Mouse (Mus musculus): ENCODE measurements around the gene Zfp408.

GRCm38 (mm10) chr2:91669326-91669725 is 19.7 kb upstream of the Zfp408 start:
- no peak for TF ChIP-seq CTCF (IDR thresholded peaks at IDR 0.05; ENCODE audit: low read depth)
- TF ChIP-seq EP300 (optimal IDR thresholded peaks at IDR 0.05) = no peak

Measured in stomach, postnatal 0 days (tissue).